Mouse (Mus musculus): ENCODE results near the gene Gpsm1.
A peak's percentile ranks its signal among the peaks of the same experiment; 100 is the strongest.

Gene Gpsm1

DNA sequence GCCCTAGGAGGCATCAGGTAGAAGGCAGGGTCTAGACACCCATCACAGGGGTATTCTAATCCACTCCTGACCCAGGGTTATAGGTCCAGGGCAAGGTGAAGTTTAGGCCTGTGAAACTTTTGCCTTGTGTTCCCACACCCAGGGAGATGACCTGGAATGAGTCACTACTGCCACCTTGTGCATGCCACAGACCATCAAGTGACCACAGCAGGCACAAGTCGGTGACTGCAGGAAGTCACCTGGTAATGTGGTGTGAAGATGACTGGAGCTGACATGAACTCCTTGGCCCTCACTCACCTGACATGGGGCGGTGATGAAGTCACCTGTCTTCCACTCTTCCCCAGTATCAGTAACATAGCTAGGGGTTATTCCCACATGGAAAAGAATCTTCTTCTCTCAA is 2.5 kb upstream of the Gpsm1 start:
- no peak for DNase-seq (ENCODE audit: low read depth, low spot score)

DNA sequence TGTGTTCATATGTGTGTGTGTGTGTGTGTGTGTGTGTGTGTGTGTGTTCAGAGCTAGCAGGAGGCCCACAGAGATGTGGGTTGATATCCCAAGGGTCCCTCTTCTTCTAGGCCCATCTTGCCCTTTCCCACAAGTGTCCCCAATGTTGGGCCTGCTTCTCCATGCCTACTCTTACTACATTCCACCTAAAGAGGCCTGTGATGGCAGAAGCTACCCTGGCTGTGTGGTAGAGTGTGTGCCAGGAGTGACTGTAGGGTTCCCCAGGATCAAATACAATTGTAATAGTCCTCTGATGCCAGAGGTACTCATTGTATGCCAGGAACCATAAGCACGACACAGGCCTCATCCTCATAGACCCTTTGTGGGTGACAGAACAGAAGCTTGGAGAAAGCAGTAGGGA is 1.9 kb upstream of the Gpsm1 start:
- DNase-seq (ENCODE audit: low read depth, low spot score): no peak

DNA sequence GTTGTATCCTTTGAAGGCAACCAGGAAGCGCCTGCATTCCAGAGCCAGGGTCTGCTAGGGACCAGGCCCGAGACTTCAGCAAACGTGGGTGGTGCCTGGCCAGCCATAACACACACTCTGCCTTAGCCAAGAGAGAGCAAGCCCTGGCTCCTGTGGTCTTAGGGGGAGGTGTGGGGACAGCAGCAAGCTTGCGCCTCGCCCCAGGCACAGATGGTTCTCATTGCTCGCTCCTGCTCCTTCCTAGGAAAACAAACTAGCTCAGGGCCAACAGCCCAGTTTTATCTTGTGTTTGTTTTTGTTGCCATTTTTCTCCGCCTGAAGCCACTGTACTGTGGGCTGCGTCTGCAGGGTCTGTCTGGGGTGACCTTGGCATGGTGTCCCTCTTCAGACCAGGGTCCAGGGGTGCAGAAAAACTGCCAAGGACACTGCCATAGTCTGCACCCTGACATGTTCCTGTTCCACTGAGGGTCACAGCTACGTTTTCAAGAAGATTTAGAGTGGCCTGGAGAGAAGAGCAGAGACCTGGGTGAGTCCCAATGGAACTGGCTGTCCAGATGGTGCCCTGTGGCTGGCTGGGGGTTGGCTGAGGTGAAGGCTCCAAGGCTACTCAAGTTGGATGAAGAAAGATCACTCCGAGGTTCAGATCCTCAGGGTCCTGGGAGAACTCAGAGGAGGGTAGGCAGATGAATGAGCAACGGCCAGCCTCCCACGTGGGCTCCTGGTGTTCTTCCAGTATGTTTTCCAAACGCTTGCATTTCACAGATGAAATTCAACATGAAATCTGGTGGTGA is 839 bp upstream of the Gpsm1 start:
- DNase-seq (ENCODE audit: low read depth, low spot score): peak; percentile 65

DNA sequence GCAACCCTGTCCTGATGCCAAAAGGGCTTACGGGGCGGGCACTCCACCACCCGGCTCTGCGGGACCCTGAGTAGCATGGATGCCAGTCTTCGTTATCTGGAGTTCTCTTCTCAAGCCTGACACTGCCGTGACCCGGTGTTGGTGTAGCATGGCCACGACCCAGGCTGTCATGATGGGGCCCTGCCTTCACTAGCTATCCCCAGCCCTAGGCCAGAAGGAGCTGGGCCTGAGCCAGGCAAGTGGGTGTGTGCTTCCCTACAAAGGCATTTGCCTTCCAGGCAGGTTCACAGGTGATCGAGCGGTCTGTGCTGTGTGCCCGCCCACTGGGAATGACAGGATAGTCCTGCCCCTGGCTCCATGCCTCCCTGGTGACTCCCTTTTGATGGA is 603 bp downstream of the Gpsm1 start:
- DNase-seq (ENCODE audit: low read depth, low spot score): peak; percentile 19

DNA sequence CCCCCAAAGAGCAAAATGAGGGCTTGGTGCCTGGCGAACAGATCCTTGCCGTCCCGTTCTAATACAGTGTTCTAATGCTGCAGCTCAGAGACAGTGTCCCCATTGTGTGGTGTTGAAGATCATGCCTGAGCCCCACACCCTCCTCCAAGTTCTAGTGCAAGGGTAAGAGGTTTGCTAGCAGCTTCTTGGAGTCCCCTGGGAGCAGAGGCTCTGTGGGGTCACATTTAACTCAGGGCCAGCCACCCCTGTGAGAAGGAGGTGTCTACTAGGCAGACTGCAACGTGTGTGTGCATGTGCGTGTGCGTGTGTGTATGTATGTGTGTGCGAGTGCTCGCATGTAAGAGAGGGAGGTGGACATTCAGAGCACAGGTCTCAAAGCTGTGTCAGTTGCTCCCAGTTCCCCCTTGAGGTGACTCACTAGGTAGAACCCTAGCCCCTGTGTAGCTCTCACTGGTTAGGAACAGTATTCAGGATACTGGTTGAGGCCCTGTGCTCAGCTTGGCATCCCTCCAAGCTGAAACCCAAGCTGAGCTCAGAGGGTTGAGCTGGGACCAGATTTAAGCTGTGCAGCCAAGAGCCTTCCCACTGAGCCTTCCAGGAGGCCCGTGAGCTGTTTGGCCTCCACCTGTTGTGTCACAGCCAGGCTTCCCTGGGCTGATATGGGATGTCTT is 1.4 kb downstream of the Gpsm1 start:
- DNase-seq (ENCODE audit: low read depth, low spot score): no peak

DNA sequence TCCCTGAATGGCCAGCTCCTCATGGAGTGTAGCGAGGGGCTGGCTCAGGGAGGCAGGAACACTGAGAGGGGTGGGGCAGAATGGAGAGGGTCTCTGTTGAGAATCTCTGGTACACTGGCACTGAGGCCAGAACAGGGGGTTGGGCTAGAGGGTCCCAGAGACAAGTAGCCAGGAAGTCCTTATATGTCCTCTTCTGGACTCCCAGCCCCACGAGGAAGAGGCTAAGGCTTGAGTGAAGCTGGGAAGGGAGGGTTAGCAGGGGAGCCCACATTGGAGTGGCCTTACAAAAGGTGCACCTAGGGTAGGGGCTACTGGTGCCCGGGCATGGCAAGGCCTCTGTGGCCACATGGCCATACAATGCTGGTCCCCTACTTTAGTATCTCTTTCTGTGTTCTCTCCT is 2.1 kb downstream of the Gpsm1 start:
- no peak for DNase-seq (ENCODE audit: low read depth, low spot score)

DNA sequence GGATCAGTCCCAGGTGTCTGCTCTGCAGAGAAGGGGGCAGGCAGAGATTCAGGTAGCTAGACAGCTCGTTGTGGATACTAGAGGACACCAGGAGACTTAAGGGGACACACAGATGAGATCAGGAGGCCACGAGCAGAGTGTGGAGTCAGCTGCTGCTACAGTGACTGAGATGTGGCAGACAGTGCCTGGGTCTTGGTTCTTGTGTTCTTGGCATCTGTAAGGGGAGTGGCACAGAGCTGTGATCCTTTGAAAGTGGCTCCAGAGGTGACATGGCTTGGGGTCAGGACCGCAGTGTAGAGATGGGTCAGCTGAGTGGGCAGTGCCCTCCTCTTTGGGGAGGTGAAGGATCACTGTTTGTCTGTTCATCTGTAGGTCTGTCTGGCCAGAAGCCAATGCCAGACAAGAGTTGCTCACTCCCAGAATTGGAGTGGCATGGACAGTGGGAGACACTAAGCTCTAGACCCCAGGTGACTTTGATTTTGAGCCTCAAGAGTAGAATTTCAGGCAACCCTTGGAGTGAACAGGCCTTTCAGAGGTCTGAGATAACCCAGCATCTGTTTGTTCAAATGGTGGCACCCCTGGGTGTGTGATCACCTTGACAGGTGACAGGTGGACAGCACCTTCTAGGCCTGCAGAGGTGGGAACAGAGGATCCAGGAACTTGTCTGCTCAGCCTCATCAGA is 2.8 kb downstream of the Gpsm1 start:
- no peak for DNase-seq (ENCODE audit: low read depth, low spot score)

DNA sequence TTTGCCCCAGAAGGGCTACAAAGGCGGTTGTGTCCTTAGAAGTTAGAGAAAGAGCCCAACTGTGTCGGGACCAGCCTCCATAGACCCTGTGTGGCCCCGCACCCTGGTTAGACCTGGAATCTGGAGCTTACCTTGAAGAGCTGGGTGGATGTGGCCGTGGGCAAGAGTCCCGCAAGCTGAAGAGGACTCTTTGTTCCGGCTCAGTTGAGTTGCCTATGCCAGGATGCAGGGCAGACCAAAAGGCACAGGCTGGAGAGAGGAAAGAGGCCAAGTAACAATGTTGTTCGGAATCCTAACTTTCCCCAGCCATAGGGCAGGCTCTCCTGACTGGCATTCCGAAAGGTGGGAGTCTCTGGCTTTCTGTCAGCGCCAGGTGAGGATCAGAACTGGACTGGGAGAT is 3.8 kb downstream of the Gpsm1 start:
- DNase-seq (ENCODE audit: low read depth, low spot score): no peak

DNA sequence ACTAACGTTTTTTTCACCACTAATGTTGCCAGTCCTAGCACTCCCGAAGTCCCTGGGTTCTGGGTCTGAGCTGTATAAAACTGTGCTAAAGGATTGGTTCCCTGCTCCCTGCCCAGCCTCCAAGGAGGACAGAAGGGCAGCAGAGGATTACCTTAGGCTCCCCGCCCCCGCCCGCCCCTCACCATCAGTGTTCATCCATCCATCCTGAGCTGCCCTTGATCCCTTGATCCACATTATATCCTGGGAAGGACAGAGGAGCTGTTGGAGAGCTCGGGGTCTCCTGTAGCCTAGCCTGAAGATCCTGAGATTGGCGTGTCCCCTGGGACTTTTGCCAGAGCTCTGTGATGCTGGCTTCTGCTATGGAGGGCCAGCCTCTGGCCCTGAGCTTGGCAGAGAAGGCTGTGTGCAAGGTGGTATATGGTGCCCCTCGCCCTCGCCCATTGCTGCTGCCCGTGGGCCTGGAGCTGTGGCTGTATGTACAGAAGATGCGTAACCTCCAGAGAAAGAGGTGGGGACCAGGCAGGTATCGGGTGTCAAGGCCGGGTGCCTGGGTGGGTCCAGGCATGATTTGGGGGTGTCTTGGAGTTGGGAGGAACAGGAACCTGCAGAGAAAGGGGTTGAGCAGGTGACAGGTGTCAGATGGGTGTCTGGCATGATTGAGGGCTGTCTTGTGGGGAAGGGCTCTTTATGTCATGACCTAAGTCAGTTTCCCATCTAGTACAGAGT is 4.4 kb downstream of the Gpsm1 start:
- DNase-seq (ENCODE audit: low read depth, low spot score): no peak

DNA sequence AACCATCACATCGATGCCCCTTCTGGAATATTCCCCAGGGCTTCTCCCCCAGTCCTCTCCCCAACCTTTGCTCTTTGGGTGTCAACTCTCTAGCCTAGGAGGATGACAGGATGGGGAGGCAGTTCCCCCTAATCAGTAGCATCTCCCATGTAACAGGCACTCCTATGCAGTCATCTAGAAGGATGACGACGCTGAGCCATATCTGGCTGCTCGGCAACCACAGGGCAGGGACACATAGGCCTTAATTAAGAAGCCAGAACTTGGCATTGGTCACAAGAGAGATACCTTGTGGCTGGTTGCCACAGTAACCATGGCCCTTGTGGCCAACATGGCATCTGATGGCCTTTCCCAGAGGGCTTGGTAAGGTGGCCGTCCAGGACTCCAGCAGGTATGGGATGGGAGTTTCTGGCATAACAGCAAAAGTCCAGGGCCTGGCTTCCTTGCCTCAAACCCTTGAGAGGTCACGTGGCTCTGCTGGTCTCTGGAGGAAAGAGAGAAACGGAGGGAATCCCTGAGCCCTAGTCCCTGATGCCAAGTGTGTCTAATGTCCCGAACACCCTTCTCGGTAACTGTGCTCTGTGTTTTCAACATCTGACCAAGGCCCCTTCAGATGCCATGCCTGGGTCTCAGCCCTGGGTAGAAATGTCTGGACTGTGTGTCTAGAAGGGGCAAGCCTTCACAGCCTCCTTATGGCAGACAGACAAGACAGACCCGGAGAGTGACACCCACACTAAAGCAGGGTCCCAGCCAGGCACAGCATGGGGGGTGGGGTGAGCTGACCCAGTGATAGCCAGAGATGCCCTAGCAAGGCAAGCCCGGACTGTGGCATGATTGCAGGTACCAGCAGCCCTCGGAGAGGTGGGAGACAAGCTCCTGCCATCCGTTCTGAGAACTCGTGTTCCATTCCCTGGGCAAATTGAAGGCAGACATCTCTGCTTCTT is 5.2 kb downstream of the Gpsm1 start:
- DNase-seq (ENCODE audit: low read depth, low spot score): no peak

DNA sequence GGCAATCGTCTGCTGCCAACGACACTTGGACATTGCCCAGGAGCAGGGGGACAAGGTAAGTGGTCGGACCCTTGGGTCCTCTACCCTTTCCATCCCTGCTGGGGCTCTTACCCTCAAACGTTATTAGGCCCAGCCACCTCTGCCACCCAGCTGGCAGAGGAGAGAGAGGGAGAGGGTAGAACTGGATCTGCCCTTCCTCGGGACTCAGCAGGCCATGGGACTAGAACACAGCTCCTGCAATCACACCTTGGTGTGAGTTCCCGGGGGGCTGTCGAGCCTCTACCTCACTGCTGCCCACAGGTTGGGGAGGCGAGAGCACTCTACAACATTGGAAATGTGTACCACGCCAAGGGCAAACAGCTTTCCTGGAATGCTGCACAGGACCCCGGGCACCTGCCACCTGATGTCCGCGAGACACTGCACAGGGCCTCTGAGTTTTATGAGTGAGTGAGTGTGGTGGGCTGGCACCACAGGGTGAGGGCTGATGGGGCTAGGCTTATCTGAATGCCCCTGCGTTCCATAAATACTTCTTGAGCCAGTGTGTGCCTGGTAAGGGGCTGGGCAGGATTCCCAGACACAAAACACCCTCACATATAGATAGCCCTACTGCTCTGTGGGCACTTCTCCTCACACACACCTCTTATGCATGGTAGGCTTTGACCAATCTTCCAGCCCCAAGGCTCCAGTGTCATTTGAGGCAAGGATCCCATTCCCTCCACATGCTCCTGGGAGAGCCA is 8.4 kb downstream of the Gpsm1 start:
- no peak for DNase-seq (ENCODE audit: low read depth, low spot score)

DNA sequence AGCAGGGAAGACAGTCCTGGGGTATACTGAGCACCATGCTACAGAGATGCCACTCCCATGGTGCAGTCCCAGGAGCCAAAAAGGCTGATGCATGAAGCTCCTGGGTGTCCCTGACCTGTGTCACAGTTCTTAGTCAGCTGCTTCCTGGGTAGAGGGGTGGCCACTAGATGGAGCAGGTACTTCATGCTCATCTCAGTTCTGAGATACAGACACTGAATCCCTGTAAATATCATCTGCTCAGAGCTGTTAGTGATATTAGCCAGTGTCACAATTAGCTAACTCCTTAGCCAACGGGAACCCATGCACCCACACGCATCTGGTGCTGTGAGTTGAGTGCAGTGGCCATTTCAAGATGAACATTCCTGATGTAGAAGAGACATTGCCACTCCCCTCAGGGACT is 9.6 kb downstream of the Gpsm1 start:
- no peak for DNase-seq (ENCODE audit: low read depth, low spot score)

DNA sequence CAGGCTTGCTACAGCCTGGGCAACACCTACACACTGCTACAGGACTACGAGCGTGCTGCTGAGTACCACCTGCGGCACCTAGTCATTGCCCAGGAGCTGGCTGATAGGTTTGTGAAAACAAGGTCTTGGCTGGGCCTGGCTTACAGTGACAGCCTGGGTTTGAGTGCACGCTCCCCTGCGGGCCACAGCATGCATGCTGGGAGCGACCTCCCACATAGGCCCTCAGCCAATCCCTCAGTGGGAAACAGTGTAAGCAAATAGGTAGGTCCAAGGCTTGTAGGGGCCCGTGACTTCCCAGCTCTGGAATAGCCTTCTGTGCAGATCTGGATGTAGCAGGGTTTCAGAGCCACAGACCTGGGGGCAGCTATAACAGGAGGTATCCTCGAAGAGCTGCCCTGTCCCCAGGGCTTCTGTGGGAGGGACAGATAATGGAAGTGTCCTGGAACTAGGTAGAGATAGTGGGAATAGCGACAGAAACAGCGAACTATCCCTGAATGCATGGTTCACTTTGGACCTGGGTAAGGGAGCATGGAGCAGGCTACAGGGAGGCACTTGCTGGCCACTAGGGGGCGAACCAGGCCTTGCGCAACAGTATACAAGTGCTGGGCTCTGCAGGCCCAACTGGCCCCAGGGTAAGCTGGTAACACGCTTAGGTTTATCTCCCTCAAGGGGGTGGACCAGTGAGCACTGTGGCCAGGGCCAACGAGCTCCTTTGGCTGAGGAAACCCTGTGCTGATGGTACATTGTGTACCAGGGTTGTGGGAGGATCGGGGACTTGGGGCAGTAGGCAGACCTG is 10.3 kb downstream of the Gpsm1 start:
- DNase-seq (ENCODE audit: low read depth, low spot score): peak; percentile 63

DNA sequence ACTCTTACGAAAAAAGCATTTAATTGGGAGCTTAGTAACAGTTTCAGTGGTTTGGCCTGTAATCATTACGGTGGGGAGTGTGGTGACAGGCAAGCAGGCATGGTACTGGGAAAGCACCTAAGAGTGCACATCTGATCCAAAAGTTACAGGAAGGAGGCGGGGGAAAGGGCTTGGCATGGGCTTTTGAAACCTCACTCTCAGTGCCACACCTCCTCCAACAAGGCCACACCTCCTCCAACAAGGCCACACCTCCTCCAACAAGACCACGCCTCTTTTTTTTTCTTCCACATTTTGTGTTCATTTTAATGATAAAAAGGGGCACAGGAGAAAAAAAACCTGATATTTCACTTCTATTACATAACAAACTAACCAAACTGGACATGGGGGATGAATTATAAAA is 12.5 kb downstream of the Gpsm1 start:
- no peak for DNase-seq (ENCODE audit: low read depth, low spot score)

DNA sequence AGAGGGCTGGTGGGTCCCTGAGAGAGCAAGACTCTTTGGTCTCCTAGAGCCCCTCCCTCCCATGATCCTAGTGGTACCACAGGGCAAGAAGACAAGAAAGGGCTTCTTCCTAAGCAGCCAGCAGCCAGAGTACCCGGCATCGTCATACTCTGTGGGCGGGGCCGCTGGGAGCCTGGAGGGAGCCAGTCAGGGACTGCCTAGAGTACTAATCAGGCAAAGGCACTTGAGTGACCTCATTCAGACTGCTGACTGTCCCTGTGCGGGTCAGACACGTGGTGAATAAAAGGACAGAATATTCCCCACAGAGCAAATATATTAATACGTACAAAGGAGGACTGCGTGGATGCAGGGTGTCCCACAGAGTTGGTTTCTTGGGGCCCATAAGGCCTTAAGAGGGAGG is 14.1 kb downstream of the Gpsm1 start:
- no peak for DNase-seq (ENCODE audit: low read depth, low spot score)

DNA sequence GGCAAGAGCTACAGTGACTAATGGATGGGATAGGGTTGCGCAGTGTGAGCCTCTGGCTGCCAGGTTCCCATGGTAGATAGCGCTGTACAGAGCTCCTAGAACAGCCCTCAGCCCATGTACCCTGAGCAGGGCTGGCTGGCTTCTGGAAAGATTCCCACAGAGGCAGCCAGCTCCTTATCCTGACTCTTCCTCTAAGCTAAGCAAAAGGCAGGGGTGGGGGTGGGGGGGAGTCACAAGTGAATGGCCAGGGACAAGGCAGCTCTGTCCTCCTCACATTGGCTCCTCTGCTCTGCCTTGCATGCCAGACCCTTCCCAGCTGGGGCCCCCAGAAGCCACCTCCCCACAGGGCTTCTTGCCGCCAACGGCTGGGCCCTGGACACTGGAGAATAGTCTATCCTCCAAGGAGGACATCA is 14.7 kb downstream of the Gpsm1 start:
- DNase-seq (ENCODE audit: low read depth, low spot score): no peak

DNA sequence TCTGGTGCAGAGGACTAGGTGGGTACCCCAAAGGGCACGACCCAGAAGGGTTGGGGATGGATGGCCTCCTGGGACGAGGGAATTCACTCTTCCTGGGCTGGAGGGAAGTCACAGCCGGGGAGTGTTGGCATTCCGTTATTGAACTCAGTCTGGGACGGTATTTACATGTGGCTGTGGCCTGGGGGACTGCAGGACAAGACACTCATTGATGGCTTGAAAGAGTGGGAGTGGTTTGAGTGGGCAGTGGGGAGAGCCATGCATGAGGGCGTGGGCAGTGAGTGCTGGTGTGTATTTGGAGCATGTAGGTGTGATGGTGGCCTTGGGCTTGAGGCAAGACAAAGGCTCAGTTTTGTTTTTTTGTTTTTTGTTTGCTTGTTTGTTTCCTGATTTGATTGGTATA is 15.4 kb downstream of the Gpsm1 start:
- DNase-seq (ENCODE audit: low read depth, low spot score): no peak

DNA sequence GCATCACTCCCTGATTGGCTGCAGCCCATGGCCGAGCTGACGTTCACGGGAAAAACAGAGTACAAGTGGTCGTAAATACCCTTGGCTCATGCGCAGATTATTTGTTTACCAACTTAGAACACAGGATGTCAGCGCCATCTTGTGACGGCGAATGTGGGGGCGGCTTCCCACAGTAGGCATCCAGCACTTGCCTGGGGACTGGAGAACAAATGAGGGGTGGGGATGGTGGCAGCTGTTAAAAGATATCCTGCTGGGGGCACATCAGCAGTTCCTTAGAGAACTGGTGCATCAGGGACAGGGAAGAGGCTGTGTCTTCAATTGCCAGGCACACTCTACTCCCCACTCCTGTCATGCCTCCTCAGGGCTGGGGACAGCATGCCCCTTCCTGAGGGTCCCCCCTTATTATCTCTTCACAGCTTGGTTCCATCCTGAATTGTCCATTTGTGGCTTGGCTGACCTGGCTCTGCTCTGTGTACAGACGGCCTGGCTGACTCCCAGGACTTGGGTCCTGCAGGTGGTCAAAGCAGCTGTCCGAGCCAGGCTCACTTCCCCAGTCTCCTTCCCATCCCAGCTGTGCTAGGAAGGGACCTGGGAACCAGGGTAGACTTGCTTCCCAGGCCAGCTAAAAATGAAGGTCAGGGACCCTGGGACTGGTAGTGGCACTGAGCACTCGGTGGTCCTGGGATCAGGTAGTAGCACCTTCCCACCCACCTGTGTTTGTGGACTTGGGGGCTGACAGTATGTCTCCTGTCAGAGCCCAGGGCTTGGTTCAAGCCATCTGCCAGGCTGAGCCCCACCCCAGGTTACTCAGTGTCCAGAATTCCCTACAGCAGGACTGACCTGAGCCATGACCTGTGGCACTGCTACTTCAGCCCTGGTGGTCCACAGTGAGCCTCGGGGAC is 23.2 kb downstream of the Gpsm1 start:
- DNase-seq (ENCODE audit: low read depth, low spot score): no peak

DNA sequence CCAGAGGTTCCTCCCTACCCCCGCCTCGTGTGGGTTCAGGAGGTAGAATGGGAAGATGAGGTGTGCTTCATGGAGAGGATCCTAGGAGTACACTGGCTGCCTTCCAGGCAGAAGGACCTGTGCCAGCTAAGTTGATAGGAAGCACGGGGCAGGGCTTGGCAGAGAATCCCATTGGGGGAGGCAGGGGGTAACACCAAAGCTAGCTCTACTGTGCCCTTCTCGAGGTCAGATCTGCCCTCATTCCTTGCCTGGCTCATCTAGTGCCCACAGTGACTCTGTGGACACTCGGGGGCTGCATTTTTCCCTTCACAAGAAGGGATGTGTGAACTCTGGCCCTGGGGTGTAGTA is 23.9 kb downstream of the Gpsm1 start:
- DNase-seq (ENCODE audit: low read depth, low spot score): no peak
